Mouse (Mus musculus) limb, embryonic 11.5 days (tissue): ENCODE data around the gene Mss51. TPM values are rescaled to one million over a fixed set of nuclear protein-coding genes. Genes with fewer than 3 reads are reported as not detected.

Source experiments
- ATAC-seq: fragments of 200-750 bp; cut with Nextera tagmentation; 2 replicates; pipeline ENCODE4 v1.8.0; 2017; ENCODE audit warnings: low read depth; ENCODE audit not compliant: insufficient number of reproducible peaks, low FRiP score, low TSS enrichment
- DNase-seq: peaks from one replicate; pipeline ENCODE4 v3.0.0-alpha.2; 2015; ENCODE audit warnings: low spot score
- H3K27ac ChIP-seq: fragments of 300-500 bp; sonication (generic); replicated peaks from 2 replicates; pipeline ENCODE4 v1.5.1; 2014; ENCODE audit warnings: low read depth, mild to moderate bottlenecking, low read length
- H3K27me3 ChIP-seq: fragments of 300-500 bp; sonication (generic); 2 replicates; pipeline ENCODE4 v1.6.1; 2014; ENCODE audit warnings: mild to moderate bottlenecking, low read length, mixed read lengths; ENCODE audit not compliant: control insufficient read depth, insufficient read depth
- H3K36me3 ChIP-seq: fragments of 300-500 bp; sonication (generic); 2 replicates; pipeline ENCODE4 v1.6.1; 2014; ENCODE audit warnings: mild to moderate bottlenecking, low read length, moderate library complexity, mixed read lengths; ENCODE audit not compliant: control insufficient read depth, insufficient read depth
- H3K4me1 ChIP-seq: fragments of 300-500 bp; sonication (generic); 2 replicates; pipeline ENCODE4 v1.6.1; 2014; ENCODE audit warnings: low read length, mixed read lengths; ENCODE audit not compliant: control insufficient read depth, insufficient read depth
- H3K4me2 ChIP-seq: fragments of 300-500 bp; sonication (generic); 2 replicates; pipeline ENCODE4 v1.6.1; 2014; ENCODE audit warnings: low read depth, mild to moderate bottlenecking, moderate library complexity; ENCODE audit not compliant: severe bottlenecking
- H3K4me3 ChIP-seq: fragments of 300-500 bp; sonication (generic); 2 replicates; pipeline ENCODE4 v1.5.1; 2014; ENCODE audit warnings: low read depth, low read length
- H3K9ac ChIP-seq: fragments of 300-500 bp; sonication (generic); 2 replicates; pipeline ENCODE4 v1.6.1; 2014; ENCODE audit warnings: mild to moderate bottlenecking, low read length
- H3K9me3 ChIP-seq: fragments of 300-500 bp; sonication (generic); 2 replicates; pipeline ENCODE4 v1.6.1; 2016; ENCODE audit warnings: low read length; ENCODE audit not compliant: control insufficient read depth
- WGBS: fragments of 180-500 bp; shearing (Covaris S2); extraction: QIAGEN DNeasy Blood & Tissue Kit; methylation state at CpG from one replicate; pipeline ENCODE4 v1.1.7; 2014; 5-methylcytosine and 5-hydroxymethylcytosine counted together
- polyA plus RNA-seq: library from polyadenylated mRNA; unstranded; fragments of >200 nt; fragmentation: Nextera tagmentation; extraction: Ambion mirVana; gene quantifications from 2 replicates; pipeline ENCODE4 v1.2.1, GENCODE M21; 2014

The Mss51 gene
- polyA plus RNA-seq, 1 experiment from 2014 or later = 1.7 TPM

DNA sequence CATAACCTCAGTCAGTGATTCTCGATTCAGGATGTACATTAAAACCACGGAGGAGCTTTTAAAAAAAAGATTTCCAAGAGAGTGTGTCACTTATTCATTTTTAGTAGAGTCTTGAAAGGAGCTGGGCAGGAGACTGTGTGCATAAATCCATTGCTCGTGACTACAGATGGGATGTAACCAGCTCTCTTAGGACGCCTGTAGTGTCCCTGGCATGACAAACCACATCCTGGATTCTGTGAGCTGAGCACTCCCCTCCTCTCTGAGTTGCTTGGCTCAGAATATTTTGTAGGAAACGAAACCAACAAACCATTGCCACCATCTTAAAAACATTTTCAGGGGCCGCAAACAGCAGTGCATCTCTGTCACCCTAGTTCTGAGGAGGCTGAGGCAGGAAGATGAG, 59.7 kb downstream of the Mss51 start:
- no peaks in the 10 kb centered on the region for H3K9me3 ChIP-seq
- no peak for ATAC-seq
- H3K27ac ChIP-seq = no peak overlapping the region
- no peak for DNase-seq
- no peak overlapping the region for H3K4me2 ChIP-seq
- no peaks in the 10 kb centered on the region for H3K36me3 ChIP-seq
- no peaks in the 10 kb centered on the region for H3K4me1 ChIP-seq
- no peak overlapping the region for H3K4me3 ChIP-seq
- no peak overlapping the region for H3K9ac ChIP-seq
- no peaks in the 10 kb centered on the region for H3K27me3 ChIP-seq
- 81% methylated on average over 6 of the region's 6 CpGs for WGBS

Other genes starting within 250 kb of the Mss51 start
- not detected in 2 replicates for gene Kcnk16, start 227.7 kb downstream of the Mss51 start, polyA plus RNA-seq
- 9.9 and 13.8 TPM in 2 replicates for gene Nudt13, start 202.2 kb downstream of the Mss51 start, polyA plus RNA-seq
- gene Ecd, start 148.8 kb downstream of the Mss51 start, polyA plus RNA-seq = 74.0 and 74.4 TPM in 2 replicates
- 50.4 and 56.9 TPM in 2 replicates for gene Fam149b, start 148.7 kb downstream of the Mss51 start, polyA plus RNA-seq
- 261 and 262 TPM in 2 replicates for gene Dnajc9, start 108.0 kb downstream of the Mss51 start, polyA plus RNA-seq
- 82.0 and 86.3 TPM in 2 replicates for gene Mrps16, start 103.3 kb downstream of the Mss51 start, polyA plus RNA-seq
- gene Cfap70, start 44.7 kb downstream of the Mss51 start, polyA plus RNA-seq = 0.18 and 0.23 TPM in 2 replicates
- gene Anxa7, start 16.8 kb downstream of the Mss51 start, polyA plus RNA-seq = 25.1 and 26.2 TPM in 2 replicates
- 55.8 and 56.9 TPM in 2 replicates for gene Ppp3cb, start 49.7 kb upstream of the Mss51 start, polyA plus RNA-seq
- 14.5 and 17.0 TPM in 2 replicates for gene Usp54, start 144.2 kb upstream of the Mss51 start, polyA plus RNA-seq
- 0.85 and 0.92 TPM in 2 replicates for gene Myoz1, start 159.6 kb upstream of the Mss51 start, polyA plus RNA-seq
- 4.5 and 4.8 TPM in 2 replicates for gene Synpo2l, start 171.5 kb upstream of the Mss51 start, polyA plus RNA-seq
- gene Sec24c, start 177.4 kb upstream of the Mss51 start, polyA plus RNA-seq = 81.7 and 95.0 TPM in 2 replicates
- gene Fut11, start 198.1 kb upstream of the Mss51 start, polyA plus RNA-seq = 18.3 and 18.8 TPM in 2 replicates
- gene Chchd1, start 206.1 kb upstream of the Mss51 start, polyA plus RNA-seq = 254 and 255 TPM in 2 replicates
- gene Zswim8, start 210.7 kb upstream of the Mss51 start, polyA plus RNA-seq = 27.2 and 28.0 TPM in 2 replicates
- 25.6 and 33.4 TPM in 2 replicates for gene Ndst2, start 237.7 kb upstream of the Mss51 start, polyA plus RNA-seq